Mouse (Mus musculus) G1E-ER4 (cell line): Measurements from ENCODE around the gene Atp2a1. TPM values are rescaled to one million over a fixed set of nuclear protein-coding genes. Genes with fewer than 3 reads are reported as not detected.

Experiments used
- GATA1 ChIP-seq: IDR thresholded peaks from one replicate; pipeline ENCODE4 v1.8.0; 2012; ENCODE audit warnings: low read length, inconsistent platforms
- polyA plus RNA-seq: library from polyadenylated mRNA; stranded (reverse); fragments of >175 nt; gene quantifications from 2 replicates; pipeline ENCODE4 v1.2.3, GENCODE M21; 2012

Atp2a1 gene
- polyA plus RNA-seq, 1 experiment, result not detected

GRCm38 (mm10) chr7:126481699-126482098, 18.8 kb upstream of the Atp2a1 start:
- TF ChIP-seq GATA1, result no peak

GRCm38 (mm10) chr7:126474993-126475581, 12.2 kb upstream of the Atp2a1 start, which contains the start of gene Sh2b1:
Gene Sh2b1 (minus strand): TSS chr7:126475424.
- TF ChIP-seq GATA1, result no peak

GRCm38 (mm10) chr7:126474486-126474955, 11.6 kb upstream of the Atp2a1 start:
- TF ChIP-seq GATA1, result no peak

GRCm38 (mm10) chr7:126473470-126474086, 10.7 kb upstream of the Atp2a1 start:
- TF ChIP-seq GATA1, result no peak

- no peak for TF ChIP-seq GATA1
These were observed 9.8 kb upstream of the Atp2a1 start for GRCm38 (mm10) chr7:126472713-126473112.

- TF ChIP-seq GATA1, result no peak
These were observed 9.4 kb upstream of the Atp2a1 start for GRCm38 (mm10) chr7:126472306-126472705.

- no peak for TF ChIP-seq GATA1
These were observed 8.9 kb upstream of the Atp2a1 start for GRCm38 (mm10) chr7:126471853-126472252.

GRCm38 (mm10) chr7:126471361-126471760, 8.5 kb upstream of the Atp2a1 start:
- TF ChIP-seq GATA1, result no peak

GRCm38 (mm10) chr7:126470077-126470476, 7.2 kb upstream of the Atp2a1 start:
- TF ChIP-seq GATA1, result no peak

- TF ChIP-seq GATA1, result no peak
These were observed 5.1 kb upstream of the Atp2a1 start for GRCm38 (mm10) chr7:126467834-126468627.

GRCm38 (mm10) chr7:126467271-126467670, 4.4 kb upstream of the Atp2a1 start:
- no peak for TF ChIP-seq GATA1

GRCm38 (mm10) chr7:126466707-126467106, 3.8 kb upstream of the Atp2a1 start:
- TF ChIP-seq GATA1, result no peak

- TF ChIP-seq GATA1, result no peak
These were observed 3.2 kb upstream of the Atp2a1 start for GRCm38 (mm10) chr7:126466116-126466515.

GRCm38 (mm10) chr7:126465246-126466030, 2.5 kb upstream of the Atp2a1 start:
- no peak for TF ChIP-seq GATA1

- no peak for TF ChIP-seq GATA1
These were observed 1.9 kb upstream of the Atp2a1 start for GRCm38 (mm10) chr7:126464836-126465235.

GRCm38 (mm10) chr7:126464121-126464520, 1.2 kb upstream of the Atp2a1 start:
- no peak for TF ChIP-seq GATA1

GRCm38 (mm10) chr7:126463547-126463946, 639 bp upstream of the Atp2a1 start:
- no peak for TF ChIP-seq GATA1
